ENCODE assay signal across 8 mouse cellular contexts in genomic region chr4:43669428-43669794, GRCm38 (mm10). TPM values are rescaled to one million over a fixed set of nuclear protein-coding genes. Genes with fewer than 3 reads are reported as not detected.
DNase-seq lines count a peak whose midpoint lies in the region; ATAC-seq lines count a peak whose summit lies in the region.

No protein-coding gene starts in this region.

- H3K4me2 ChIP-seq in liver, embryonic 13.5 days = peak overlapping the region; percentile 95
- peak overlapping the region; percentile 95 for H3K4me2 ChIP-seq in midbrain, embryonic 16.5 days (ENCODE audit: low read length)

- peak overlapping the region; percentile 80 for H3K4me3 ChIP-seq in liver, embryonic 13.5 days (replicated peaks)
- peak overlapping the region; percentile 92 for H3K4me3 ChIP-seq in midbrain, embryonic 16.5 days (ENCODE audit: low read depth, low read length)

- peak overlapping the region; percentile 82 for H3K9ac ChIP-seq in liver, embryonic 13.5 days
- peak overlapping the region; percentile 98 for H3K9ac ChIP-seq in midbrain, embryonic 16.5 days (ENCODE audit: low read depth, low read length)

- under 1% methylated on average over 25 of the region's 25 CpGs for WGBS in liver, embryonic 13.5 days (ENCODE audit: insufficient replicate concordance)
- WGBS in midbrain, embryonic 16.5 days = 2% methylated on average over 12 of the region's 25 CpGs

- H3K4me1 ChIP-seq in liver, embryonic 13.5 days (replicated peaks) = peaks cover 22% of the 10 kb centered on the region
- H3K4me1 ChIP-seq in midbrain, embryonic 16.5 days (ENCODE audit: control insufficient read depth, insufficient read depth, low read length) = peaks cover 39% of the 10 kb centered on the region

- no peaks in the 10 kb centered on the region for H3K36me3 ChIP-seq in liver, embryonic 13.5 days
- H3K36me3 ChIP-seq in midbrain, embryonic 16.5 days (ENCODE audit: control insufficient read depth, insufficient read depth, low read length) = peaks cover 1% of the 10 kb centered on the region; the same call in 1 of the 2 replicates

- peak; percentile 83 to 84 for DNase-seq in heart, adult 18-20 months
- no peak for DNase-seq in heart, adult 11 months
- DNase-seq in adrenal gland, postnatal 36 days = peak; percentile 83 to 88
- DNase-seq in heart, postnatal 4 days = peak; percentile 86
- DNase-seq in liver, embryonic 13.5 days = peak; percentile 61

- no peak overlapping the region for H3K27ac ChIP-seq in liver, embryonic 13.5 days
- peak overlapping the region; percentile 73 for H3K27ac ChIP-seq in midbrain, embryonic 16.5 days (ENCODE audit: low read length)

- H3K9me3 ChIP-seq in liver, embryonic 13.5 days (replicated peaks) = no peaks in the 10 kb centered on the region
- H3K9me3 ChIP-seq in midbrain, embryonic 16.5 days (replicated peaks; ENCODE audit: control insufficient read depth, low read length, poor library complexity, severe bottlenecking) = no peaks in the 10 kb centered on the region

- ATAC-seq in erythroid progenitor cell, adult 5-6 weeks (replicated peaks; ENCODE audit: low FRiP score, poor library complexity, severe bottlenecking) = peak; percentile 41
- peak; percentile 76 for ATAC-seq in liver, embryonic 13.5 days (ENCODE audit: low read depth)
- peak; percentile 52 for ATAC-seq in midbrain, embryonic 16.5 days
- no peak for ATAC-seq in frontal cortex, adult (ENCODE audit: low TSS enrichment)

- H3K27me3 ChIP-seq in liver, embryonic 13.5 days = peaks cover 49% of the 10 kb centered on the region
- peaks cover 3% of the 10 kb centered on the region; the same call in 1 of the 2 replicates for H3K27me3 ChIP-seq in midbrain, embryonic 16.5 days (ENCODE audit: control insufficient read depth, insufficient read depth, low read depth, low read length)

RNA-seq across cellular contexts. Expression of gene Fam221b, which starts 0.5 kb away (rescaled TPM):
- under 1 TPM; 0.15 to 0.28 TPM for total RNA-seq in heart, adult 18-20 months (2021)
- under 1 TPM; 0.20 TPM for total RNA-seq in adrenal gland, postnatal 36 days (2021)
- not detected in 2 replicates for total RNA-seq in erythroid progenitor cell, adult 5-6 weeks (2015; ENCODE audit: low replicate concordance)
- total RNA-seq in erythroid progenitor cell, adult 5-6 weeks (2017; ENCODE audit: low replicate concordance) = 1.7 TPM in 1 of 2 replicates, not detected in the other
- under 1 TPM in 1 of 2 experiments, not detected in 1; 0.23 TPM for total RNA-seq in heart, postnatal 4 days (2021)
- polyA plus RNA-seq in liver, embryonic 13.5 days (2015; fragmentation: Nextera tagmentation; extraction: Ambion mirVana) = 1.3 and 1.8 TPM in 2 replicates
- 0.97 and 1.1 TPM in 2 replicates for polyA plus RNA-seq in midbrain, embryonic 16.5 days (2015; fragmentation: Nextera tagmentation; extraction: Ambion mirVana)

RNA-seq across cellular contexts. Expression of gene Tmem8b, which starts 0.6 kb away (rescaled TPM):
- total RNA-seq in heart, adult 18-20 months (2021) = 10 to 100 TPM; 20.0 to 21.0 TPM
- 1 to 10 TPM; 4.7 to 5.0 TPM for total RNA-seq in adrenal gland, postnatal 36 days (2021)
- 1.4 TPM in 1 of 2 replicates, not detected in the other for total RNA-seq in erythroid progenitor cell, adult 5-6 weeks (2015; ENCODE audit: low replicate concordance)
- total RNA-seq in erythroid progenitor cell, adult 5-6 weeks (2017; ENCODE audit: low replicate concordance) = 0.64 TPM in 1 of 2 replicates, not detected in the other
- total RNA-seq in heart, postnatal 4 days (2021) = 10 to 100 TPM; 15.4 to 17.9 TPM
- polyA plus RNA-seq in liver, embryonic 13.5 days (2015; fragmentation: Nextera tagmentation; extraction: Ambion mirVana) = 0.19 and 0.23 TPM in 2 replicates
- 14.9 and 15.8 TPM in 2 replicates for polyA plus RNA-seq in midbrain, embryonic 16.5 days (2015; fragmentation: Nextera tagmentation; extraction: Ambion mirVana)

RNA-seq across cellular contexts. Expression of gene Hint2, which starts 13.1 kb away (rescaled TPM):
- 100 to 1,000 TPM; 163 to 173 TPM for total RNA-seq in heart, adult 18-20 months (2021)
- total RNA-seq in adrenal gland, postnatal 36 days (2021) = 10 to 100 TPM; 76.8 to 79.3 TPM
- total RNA-seq in erythroid progenitor cell, adult 5-6 weeks (2015; ENCODE audit: low replicate concordance) = 18.9 and 26.7 TPM in 2 replicates
- 6.5 and 12.0 TPM in 2 replicates for total RNA-seq in erythroid progenitor cell, adult 5-6 weeks (2017; ENCODE audit: low replicate concordance)
- 10 to 100 TPM; 92.2 to 98.4 TPM for total RNA-seq in heart, postnatal 4 days (2021)
- 66.4 and 66.9 TPM in 2 replicates for polyA plus RNA-seq in liver, embryonic 13.5 days (2015; fragmentation: Nextera tagmentation; extraction: Ambion mirVana)
- polyA plus RNA-seq in midbrain, embryonic 16.5 days (2015; fragmentation: Nextera tagmentation; extraction: Ambion mirVana) = 57.9 and 61.0 TPM in 2 replicates

RNA-seq across cellular contexts. Expression of gene Spag8, which starts 16.0 kb away (rescaled TPM):
- total RNA-seq in heart, adult 18-20 months (2021) = not detected
- total RNA-seq in adrenal gland, postnatal 36 days (2021) = under 1 TPM; 0.30 to 0.40 TPM
- not detected in 2 replicates for total RNA-seq in erythroid progenitor cell, adult 5-6 weeks (2015; ENCODE audit: low replicate concordance)
- total RNA-seq in erythroid progenitor cell, adult 5-6 weeks (2017; ENCODE audit: low replicate concordance) = 3.9 TPM in 1 of 2 replicates, not detected in the other
- total RNA-seq in heart, postnatal 4 days (2021) = under 1 TPM in 1 of 2 experiments, not detected in 1; 0.32 TPM
- polyA plus RNA-seq in liver, embryonic 13.5 days (2015; fragmentation: Nextera tagmentation; extraction: Ambion mirVana) = 0.10 and 0.12 TPM in 2 replicates
- polyA plus RNA-seq in midbrain, embryonic 16.5 days (2015; fragmentation: Nextera tagmentation; extraction: Ambion mirVana) = 8.3 and 11.8 TPM in 2 replicates

RNA-seq across cellular contexts. Expression of gene Olfr70, which starts 31.2 kb away (rescaled TPM):
- not detected for total RNA-seq in heart, adult 18-20 months (2021)
- total RNA-seq in adrenal gland, postnatal 36 days (2021) = not detected
- not detected in 2 replicates for total RNA-seq in erythroid progenitor cell, adult 5-6 weeks (2015; ENCODE audit: low replicate concordance)
- not detected in 2 replicates for total RNA-seq in erythroid progenitor cell, adult 5-6 weeks (2017; ENCODE audit: low replicate concordance)
- not detected for total RNA-seq in heart, postnatal 4 days (2021)
- polyA plus RNA-seq in liver, embryonic 13.5 days (2015; fragmentation: Nextera tagmentation; extraction: Ambion mirVana) = not detected in 2 replicates
- not detected in 2 replicates for polyA plus RNA-seq in midbrain, embryonic 16.5 days (2015; fragmentation: Nextera tagmentation; extraction: Ambion mirVana)
